Mouse (Mus musculus): ENCODE data around the gene Prune2. TPM values are rescaled to one million over a fixed set of nuclear protein-coding genes. Genes with fewer than 3 reads are reported as not detected.

The Prune2 gene
- polyA plus RNA-seq, 2 experiments from 2014 or later = 0.17 to 0.24 TPM

GRCm38 (mm10) chr19:17006220-17006907, 50.4 kb downstream of the Prune2 start:
- no peak for ATAC-seq

- ATAC-seq = no peak
Measured at GRCm38 (mm10) chr19:17011261-17011995, 55.5 kb downstream of the Prune2 start.

DNA sequence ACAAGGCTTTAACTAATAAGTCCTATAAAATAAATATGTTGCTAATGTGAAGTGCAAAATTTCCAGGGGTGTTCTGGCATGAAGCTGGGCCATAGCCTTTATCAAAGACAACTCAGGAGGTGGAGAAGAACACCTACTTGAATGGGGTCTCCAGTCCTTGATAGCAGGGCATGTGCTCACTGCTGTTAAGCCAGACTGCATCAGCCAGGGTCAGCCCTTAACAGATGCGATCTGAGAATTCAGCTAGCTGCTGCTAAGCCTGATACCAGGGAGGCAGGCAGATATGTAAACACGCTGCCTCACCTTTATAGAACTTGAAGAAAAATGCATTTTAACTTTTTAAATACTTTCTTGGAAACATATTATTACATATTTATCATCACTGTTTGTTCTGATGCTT, 57.2 kb downstream of the Prune2 start:
- no peak for ATAC-seq

- no peak for ATAC-seq
Measured at GRCm38 (mm10) chr19:17014337-17015124, 58.6 kb downstream of the Prune2 start.

GRCm38 (mm10) chr19:17024748-17025147, 68.8 kb downstream of the Prune2 start:
- no peak for ATAC-seq

DNA sequence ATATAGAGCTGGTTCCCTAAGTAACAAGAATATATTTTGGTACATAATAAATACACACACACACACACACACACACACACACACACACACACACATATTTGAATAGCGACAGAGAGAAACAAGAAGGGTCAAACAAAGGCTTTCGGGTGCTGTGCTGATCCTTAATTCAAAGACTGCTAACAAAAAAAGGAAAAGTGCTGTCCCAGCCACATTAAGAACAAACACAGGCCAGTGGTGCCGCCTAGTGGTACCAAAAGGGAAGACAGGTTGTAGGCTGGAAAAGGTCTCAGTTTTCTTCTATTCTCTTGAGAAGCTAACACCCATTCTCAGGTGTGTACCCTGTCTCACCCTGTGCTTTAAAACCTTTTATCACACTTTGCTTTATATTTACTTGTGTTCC, 74.4 kb downstream of the Prune2 start:
- no peak for ATAC-seq

- no peak for ATAC-seq
Measured at GRCm38 (mm10) chr19:17032314-17032713, 76.4 kb downstream of the Prune2 start.

DNA sequence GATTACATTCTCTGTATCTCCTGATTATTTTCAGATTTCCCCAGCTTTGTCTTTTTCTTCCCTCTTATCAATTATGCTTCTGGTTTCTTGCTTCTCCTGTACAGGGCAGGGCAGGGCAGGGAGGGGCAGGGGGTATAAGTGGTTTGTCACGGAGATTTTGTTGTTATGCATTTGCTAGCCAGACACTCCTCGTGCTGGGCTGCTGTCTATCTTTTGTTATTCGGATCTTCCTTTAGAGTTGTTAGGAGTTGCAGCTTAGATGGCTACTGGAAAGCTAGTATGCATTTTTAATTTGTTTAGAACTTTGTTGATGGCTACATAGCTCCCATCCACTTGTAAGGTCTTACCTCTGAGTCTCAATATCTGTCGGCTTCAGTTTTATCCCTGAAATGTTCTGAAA, 91.0 kb downstream of the Prune2 start:
- no peak for ATAC-seq

DNA sequence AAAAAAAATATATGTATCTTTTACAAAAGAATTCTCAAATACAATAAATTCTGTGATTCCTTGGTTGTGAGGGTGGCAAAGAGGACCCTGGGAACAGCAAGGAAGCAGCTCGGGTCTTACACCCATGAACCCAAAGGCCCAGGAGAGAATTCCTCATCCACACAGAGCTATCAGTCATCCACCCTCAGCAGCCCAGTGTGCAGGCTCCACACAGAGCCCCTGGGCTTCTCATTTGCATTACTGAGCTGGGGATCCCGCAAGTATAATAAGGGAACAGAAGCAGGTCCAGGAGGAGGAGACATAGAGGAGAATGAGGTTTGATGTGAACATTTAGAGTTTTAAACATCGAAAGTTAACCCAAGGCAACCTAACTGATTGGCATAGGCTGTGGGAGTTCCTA, 100.0 kb downstream of the Prune2 start:
- ATAC-seq = no peak

DNA sequence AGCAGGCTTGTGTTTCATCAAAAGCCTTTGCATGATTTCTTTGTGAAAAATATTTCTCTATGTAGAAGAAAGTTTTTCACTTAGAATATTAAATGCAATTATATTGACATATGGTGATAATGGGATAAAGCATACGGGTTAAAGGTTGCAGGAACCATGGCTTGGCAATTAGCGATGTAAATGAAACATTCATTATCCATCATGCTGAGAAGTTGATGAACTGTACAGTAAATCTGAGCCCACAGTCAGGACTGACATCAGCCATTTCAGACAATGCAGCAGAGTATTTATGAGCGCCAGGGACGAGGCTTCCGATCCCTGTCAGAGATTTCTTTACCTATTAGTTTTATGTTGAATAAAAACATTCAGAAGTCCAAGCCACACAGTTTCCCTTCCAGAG, 104.2 kb downstream of the Prune2 start:
- no peak for ATAC-seq

- no peak for ATAC-seq
Measured at GRCm38 (mm10) chr19:17064421-17064820, 108.5 kb downstream of the Prune2 start.

DNA sequence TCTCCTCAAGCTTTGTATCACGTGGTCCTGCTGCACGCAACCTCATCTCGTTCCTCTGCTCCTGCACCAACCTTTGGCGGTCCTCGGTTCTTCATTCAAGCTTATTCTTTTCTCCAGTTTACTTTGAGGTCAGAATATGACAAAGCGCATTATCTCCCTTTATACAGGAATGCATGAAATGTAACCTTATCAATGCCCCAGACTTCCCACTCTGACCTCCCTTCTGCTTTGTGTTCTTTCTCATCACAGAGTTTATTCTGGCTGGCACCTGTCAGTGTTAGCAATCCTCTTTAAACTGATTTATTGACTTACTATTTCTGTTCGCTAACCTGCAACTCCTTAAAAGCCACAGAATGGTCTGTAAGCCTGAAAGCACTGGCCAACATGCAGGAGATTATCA, 113.1 kb downstream of the Prune2 start:
- no peak for ATAC-seq

GRCm38 (mm10) chr19:17071205-17071604, 115.3 kb downstream of the Prune2 start:
- ATAC-seq = no peak

DNA sequence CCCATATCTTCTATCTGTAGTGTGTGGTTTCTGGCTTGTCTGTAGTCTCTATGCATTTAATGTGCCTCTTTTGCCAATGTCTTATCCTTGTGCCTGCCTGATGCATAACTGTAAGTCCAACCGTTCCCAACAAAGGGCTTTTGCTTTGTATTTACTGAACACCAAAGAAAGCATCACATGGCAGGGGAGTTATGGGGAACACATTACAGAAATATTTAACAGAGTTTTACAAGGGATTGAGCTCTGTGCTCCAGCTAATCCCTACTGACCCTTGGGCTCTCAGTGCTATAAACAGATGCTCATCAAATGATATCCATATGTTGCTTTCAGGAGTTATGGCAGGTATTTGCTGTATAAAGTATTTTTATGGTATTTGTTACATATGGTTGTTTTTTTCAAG, 116.3 kb downstream of the Prune2 start:
- no peak for ATAC-seq

DNA sequence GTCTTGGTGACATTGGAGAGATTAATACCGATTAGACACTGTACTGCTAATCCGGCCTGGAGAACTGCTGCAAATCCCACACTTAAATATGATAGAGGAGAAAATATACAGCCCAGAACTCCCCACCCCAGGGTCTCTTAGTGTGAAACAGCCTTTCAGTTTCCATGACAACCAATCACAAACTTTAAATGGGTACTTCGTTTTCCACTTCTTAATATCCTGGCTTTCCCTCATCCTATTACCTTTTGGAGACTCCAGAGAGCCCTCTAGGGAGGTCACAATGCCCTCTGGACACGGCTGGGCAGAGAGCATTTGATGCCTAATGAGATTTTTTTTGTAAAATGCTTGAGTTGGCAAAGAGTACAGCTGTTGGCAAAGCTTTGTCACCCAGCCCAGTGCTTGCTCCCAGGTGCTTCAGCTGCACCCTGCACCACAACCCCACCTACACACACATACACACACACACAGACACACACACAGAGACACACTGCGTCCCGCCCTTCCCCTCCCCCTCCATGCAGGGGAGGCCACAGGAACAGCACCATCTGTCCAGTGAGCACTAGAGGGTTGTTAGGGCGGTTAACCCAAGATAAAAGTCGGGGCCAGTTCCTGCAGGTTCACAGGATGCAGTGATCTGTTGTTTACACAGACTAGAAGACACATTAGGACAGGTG, 122.9 kb downstream of the Prune2 start:
- no peak for ATAC-seq

DNA sequence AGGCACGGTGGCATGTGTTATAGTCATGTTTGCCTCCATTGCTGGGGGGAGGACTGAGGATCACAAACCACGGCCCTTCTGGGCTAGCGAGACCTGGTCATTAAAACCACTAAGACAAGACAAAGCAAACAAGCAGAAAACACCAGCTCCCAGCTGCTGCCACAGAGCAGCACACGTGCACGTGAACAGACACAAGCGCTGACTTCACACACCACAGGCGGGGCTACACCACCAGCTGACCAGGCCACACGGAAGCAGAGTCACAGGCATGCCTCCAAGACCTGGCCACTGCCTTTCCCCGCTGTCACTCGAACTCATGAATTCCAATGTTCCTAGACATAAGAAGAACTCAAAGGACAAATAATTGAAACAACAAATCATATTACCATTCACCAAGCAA, 125.5 kb downstream of the Prune2 start:
- ATAC-seq = no peak

GRCm38 (mm10) chr19:17094067-17094466, 138.1 kb downstream of the Prune2 start:
- no peak for ATAC-seq

- ATAC-seq = no peak
Measured at GRCm38 (mm10) chr19:17096338-17096737, 140.4 kb downstream of the Prune2 start.

DNA sequence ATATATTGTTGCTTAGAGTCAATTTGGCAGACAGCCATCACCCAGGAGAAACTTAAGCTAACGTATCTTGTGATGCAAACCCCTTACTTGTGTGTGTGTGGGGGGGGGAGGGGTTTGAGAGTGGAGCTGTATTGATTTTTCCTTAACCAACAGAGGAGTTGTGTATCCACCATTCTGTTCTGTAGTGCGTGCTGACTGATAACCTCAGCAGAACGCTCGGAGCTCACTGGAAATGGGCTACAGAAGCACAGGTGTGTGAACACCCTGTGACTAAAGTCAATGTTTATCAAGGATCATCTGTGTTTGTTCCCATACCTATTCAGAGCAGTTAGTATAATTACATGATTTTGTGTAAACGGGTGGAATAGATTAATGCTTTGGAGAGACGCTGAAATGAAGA, 141.3 kb downstream of the Prune2 start:
- no peak for ATAC-seq

GRCm38 (mm10) chr19:17108782-17109181, 152.9 kb downstream of the Prune2 start:
- no peak for ATAC-seq

- no peak for ATAC-seq
Measured at GRCm38 (mm10) chr19:17124034-17124735, 168.3 kb downstream of the Prune2 start.

- ATAC-seq = no peak
Measured at GRCm38 (mm10) chr19:17125380-17125779, 169.5 kb downstream of the Prune2 start.
